Mouse (Mus musculus) CH12.LX (cell line): ENCODE results near the gene Degs2.

ENCODE experiments used
- CTCF ChIP-seq, 2 experiments: IDR thresholded peaks in 1 of 2; conservative IDR thresholded peaks in 1 of 2; 2 replicates each; pipeline ENCODE4 v1.5.1; 2011 to 2012; ENCODE audit warnings: low read depth in 2 of 2, low read length in 2 of 2, improper control_type of control experiment in 1 of 2, inconsistent platforms in 1 of 2, mild to moderate bottlenecking in 1 of 2, moderate library complexity in 1 of 2
- RCOR1 ChIP-seq: conservative IDR thresholded peaks from 2 replicates; pipeline ENCODE4 v1.6.1; 2012; ENCODE audit warnings: low read depth, mild to moderate bottlenecking, inconsistent platforms, low read length, improper control_type of control experiment

DNA sequence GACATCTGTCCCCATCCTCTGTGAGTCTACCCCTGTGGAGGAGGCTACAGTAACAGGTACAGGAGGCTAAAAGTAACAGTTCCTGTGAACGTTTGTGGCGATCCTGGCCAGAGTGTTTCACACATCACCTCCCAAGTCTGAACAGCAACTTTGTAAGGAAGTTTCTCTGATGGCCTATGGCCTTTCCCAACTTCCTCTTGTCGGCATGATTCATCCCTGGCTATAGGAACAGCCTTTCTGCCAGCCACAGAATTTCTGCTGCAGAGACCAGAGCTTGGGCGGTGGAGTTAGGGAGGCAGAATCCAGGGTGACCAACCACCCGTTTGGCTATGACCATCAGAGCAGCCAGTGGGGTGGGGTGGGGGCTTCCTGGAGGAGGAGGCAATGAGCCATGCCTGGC, 2.1 kb downstream of the Degs2 start:
- TF ChIP-seq RCOR1 (no peak), CTCF (conservative IDR thresholded peaks at IDR 0.05 in 1 of 2, IDR thresholded peaks at IDR 0.05 in 1 of 2; ENCODE audit: low read depth in 2 of 2, low read length in 2 of 2) (no peak)
